Mouse (Mus musculus) cerebellum, postnatal 10 days (tissue): ENCODE data around the gene Arhgef12.

Experiments used
- DNase-seq, 2 experiments: peaks; one replicate each; pipeline ENCODE4 v3.0.0; 2021; ENCODE audit warnings: mixed read lengths in 2 of 2

The Arhgef12 gene

GRCm38 (mm10) chr9:43108081-43108480 is 1.0 kb upstream of the Arhgef12 start:
- no peak for DNase-seq

- no peak for DNase-seq
These were observed 516 bp upstream of the Arhgef12 start for GRCm38 (mm10) chr9:43107555-43107954.

GRCm38 (mm10) chr9:43106426-43107186 is 433 bp downstream of the Arhgef12 start:
- peak; percentile 63 to 69 for DNase-seq

GRCm38 (mm10) chr9:43105664-43106361 is 1.2 kb downstream of the Arhgef12 start:
- peak; percentile 94 to 97 for DNase-seq

GRCm38 (mm10) chr9:43104873-43105663 is 2.0 kb downstream of the Arhgef12 start:
- peak; percentile 74 to 79 for DNase-seq

- peak in 1 of 2 experiments; percentile 27 for DNase-seq
These were observed 2.5 kb downstream of the Arhgef12 start for GRCm38 (mm10) chr9:43104526-43104872.

- DNase-seq = no peak
These were observed 3.3 kb downstream of the Arhgef12 start for GRCm38 (mm10) chr9:43103675-43104299.

GRCm38 (mm10) chr9:43102931-43103330 is 4.1 kb downstream of the Arhgef12 start:
- DNase-seq = no peak

- no peak for DNase-seq
These were observed 5.0 kb downstream of the Arhgef12 start for GRCm38 (mm10) chr9:43101936-43102595.

- no peak for DNase-seq
These were observed 8.1 kb downstream of the Arhgef12 start for GRCm38 (mm10) chr9:43098922-43099321.

- DNase-seq = no peak
These were observed 9.1 kb downstream of the Arhgef12 start for GRCm38 (mm10) chr9:43097801-43098557.

GRCm38 (mm10) chr9:43096337-43096736 is 10.7 kb downstream of the Arhgef12 start:
- DNase-seq = no peak

- no peak for DNase-seq
These were observed 12.2 kb downstream of the Arhgef12 start for GRCm38 (mm10) chr9:43094828-43095227.

- peak; percentile 40 to 60 for DNase-seq
These were observed 13.2 kb downstream of the Arhgef12 start for GRCm38 (mm10) chr9:43093803-43094202.

- DNase-seq = no peak
These were observed 21.3 kb downstream of the Arhgef12 start for GRCm38 (mm10) chr9:43085686-43086285.

- no peak for DNase-seq
These were observed 22.3 kb downstream of the Arhgef12 start for GRCm38 (mm10) chr9:43084496-43085362.

GRCm38 (mm10) chr9:43083441-43084055 is 23.5 kb downstream of the Arhgef12 start:
- no peak for DNase-seq

- DNase-seq = no peak
These were observed 28.3 kb downstream of the Arhgef12 start for GRCm38 (mm10) chr9:43078711-43079110.

- DNase-seq = no peak
These were observed 30.9 kb downstream of the Arhgef12 start for GRCm38 (mm10) chr9:43076163-43076562.

GRCm38 (mm10) chr9:43074611-43075010 is 32.4 kb downstream of the Arhgef12 start:
- no peak for DNase-seq
